Mouse (Mus musculus): ENCODE data around the gene Rab12. TPM values are rescaled to one million over a fixed set of nuclear protein-coding genes. Genes with fewer than 3 reads are reported as not detected.

The Rab12 gene
- polyA plus RNA-seq, 1 experiment from 2014 or later: 60.1 TPM

GRCm38 (mm10) chr17:66448421-66449405, 70.8 kb downstream of the Rab12 start:
- 0% methylated on average over 25 of the region's 136 CpGs for WGBS
- no peak for DNase-seq (ENCODE audit: low spot score)
- Histone ChIP-seq H3K9me3 (ENCODE audit: control insufficient read depth, low read length) (no peaks in the 10 kb centered on the region), H3K4me1 (ENCODE audit: control insufficient read depth, insufficient read depth, low read length) (peaks cover 18% of the 10 kb centered on the region; the same call in 1 of the 2 replicates), H3K27ac (replicated peaks; ENCODE audit: low read depth, low read length) (peak overlapping the region; percentile 65), H3K36me3 (ENCODE audit: control insufficient read depth, insufficient read depth, low read length) (no peaks in the 10 kb centered on the region), H3K4me3 (ENCODE audit: low read depth, low read length) (peak overlapping the region; percentile 79), H3K4me2 (ENCODE audit: low read depth, low read length) (peak overlapping the region; percentile 98), H3K27me3 (replicated peaks; ENCODE audit: control insufficient read depth, insufficient read depth, low read length) (peaks cover 35% of the 10 kb centered on the region), H3K9ac (ENCODE audit: low read depth, low read length) (peak overlapping the region; percentile 76)
- peak; percentile 20; the same call in 1 of the 2 replicates for ATAC-seq (ENCODE audit: low read depth)

- no peak overlapping the region for H3K27ac ChIP-seq (replicated peaks; ENCODE audit: low read depth, low read length)
- peaks cover 18% of the 10 kb centered on the region; the same call in 1 of the 2 replicates for H3K4me1 ChIP-seq (ENCODE audit: control insufficient read depth, insufficient read depth, low read length)
- peak overlapping the region; percentile 79 for H3K4me3 ChIP-seq (ENCODE audit: low read depth, low read length)
- ATAC-seq (ENCODE audit: low read depth) (no peak), DNase-seq (ENCODE audit: low spot score) (peak; percentile 47)
- peak overlapping the region; percentile 76 for H3K9ac ChIP-seq (ENCODE audit: low read depth, low read length)
- no peaks in the 10 kb centered on the region for H3K36me3 ChIP-seq (ENCODE audit: control insufficient read depth, insufficient read depth, low read length)
- H3K9me3 ChIP-seq (ENCODE audit: control insufficient read depth, low read length): no peaks in the 10 kb centered on the region
- WGBS: 3% methylated on average over 13 of the region's 13 CpGs
- peaks cover 35% of the 10 kb centered on the region for H3K27me3 ChIP-seq (replicated peaks; ENCODE audit: control insufficient read depth, insufficient read depth, low read length)
- peak overlapping the region; percentile 98 for H3K4me2 ChIP-seq (ENCODE audit: low read depth, low read length)
Measured at GRCm38 (mm10) chr17:66447978-66448377, 71.6 kb downstream of the Rab12 start.

- H3K4me1 ChIP-seq (ENCODE audit: control insufficient read depth, insufficient read depth, low read length): peaks cover 18% of the 10 kb centered on the region; the same call in 1 of the 2 replicates
- H3K4me3 ChIP-seq (ENCODE audit: low read depth, low read length): peak overlapping the region; percentile 79
- no peaks in the 10 kb centered on the region for H3K36me3 ChIP-seq (ENCODE audit: control insufficient read depth, insufficient read depth, low read length)
- ATAC-seq (ENCODE audit: low read depth): no peak
- H3K9ac ChIP-seq (ENCODE audit: low read depth, low read length): no peak overlapping the region
- peak overlapping the region; percentile 98 for H3K4me2 ChIP-seq (ENCODE audit: low read depth, low read length)
- DNase-seq (ENCODE audit: low spot score): no peak
- no peak overlapping the region for H3K27ac ChIP-seq (replicated peaks; ENCODE audit: low read depth, low read length)
- no peaks in the 10 kb centered on the region for H3K9me3 ChIP-seq (ENCODE audit: control insufficient read depth, low read length)
- H3K27me3 ChIP-seq (replicated peaks; ENCODE audit: control insufficient read depth, insufficient read depth, low read length): peaks cover 33% of the 10 kb centered on the region
- 49% methylated on average over 7 of the region's 7 CpGs for WGBS
Measured at GRCm38 (mm10) chr17:66447007-66447312, 72.6 kb downstream of the Rab12 start.

- DNase-seq (ENCODE audit: low spot score): no peak
- Histone ChIP-seq H3K27ac (replicated peaks; ENCODE audit: low read depth, low read length) (no peak overlapping the region), H3K4me3 (ENCODE audit: low read depth, low read length) (peak overlapping the region; percentile 79), H3K4me2 (ENCODE audit: low read depth, low read length) (peak overlapping the region; percentile 98), H3K9ac (ENCODE audit: low read depth, low read length) (no peak overlapping the region; the same call in 1 of the 2 replicates), H3K9me3 (ENCODE audit: control insufficient read depth, low read length) (no peaks in the 10 kb centered on the region), H3K4me1 (ENCODE audit: control insufficient read depth, insufficient read depth, low read length) (peaks cover 18% of the 10 kb centered on the region; the same call in 1 of the 2 replicates), H3K27me3 (replicated peaks; ENCODE audit: control insufficient read depth, insufficient read depth, low read length) (peaks cover 28% of the 10 kb centered on the region), H3K36me3 (ENCODE audit: control insufficient read depth, insufficient read depth, low read length) (no peaks in the 10 kb centered on the region)
- 42% methylated on average over 7 of the region's 7 CpGs for WGBS
- no peak for ATAC-seq (ENCODE audit: low read depth)
Measured at GRCm38 (mm10) chr17:66446196-66447006, 73.1 kb downstream of the Rab12 start.

Other genes starting within 250 kb of the Rab12 start
- gene Mtcl1, start 70.0 kb downstream of the Rab12 start, polyA plus RNA-seq (2014; fragmentation: Nextera tagmentation; extraction: Ambion mirVana): 8.2 and 8.8 TPM in 2 replicates
- gene Themis3, start 74.9 kb upstream of the Rab12 start, polyA plus RNA-seq (2014; fragmentation: Nextera tagmentation; extraction: Ambion mirVana): 0.10 TPM in 1 of 2 replicates, not detected in the other